9 mouse cellular contexts compared by ENCODE assay signal in genomic region chr6:55950345-55951110, GRCm38 (mm10).
DNase-seq lines count a peak whose midpoint lies in the region; TF ChIP-seq lines count a peak whose summit lies in the region.
"Had no signal": no experiment of that assay in that cellular context is flagged by ENCODE, and none has a peak within 500 bp of the region (broad histone marks: within the 10 kb centered on the region; RNA-seq: fewer than 3 reads in every experiment).

No protein-coding gene starts in this region.

- TF ChIP-seq POLR2A in ES-Bruce4 (IDR thresholded peaks at IDR 0.05; ENCODE audit: insufficient read depth, low read length), result no peak

- H3K27ac ChIP-seq in ES-Bruce4 (ENCODE audit: insufficient read depth, low read length), result no peak overlapping the region
- H3K27ac ChIP-seq: heart, embryonic 15.5 days had no signal

- intact Hi-C loops in heart, postnatal 10 days (cut with DNase I), result loop anchor here (1.0 to 10.0 kb wide), 4 partner anchors 146 to 558 kb away; no protein-coding TSS in a partner anchor

- peak; percentile 61 for TF ChIP-seq CTCF in ES-Bruce4 (IDR thresholded peaks at IDR 0.05; ENCODE audit: low read depth, low read length)

- no peaks in the 10 kb centered on the region for H3K27me3 ChIP-seq in ES-Bruce4 (ENCODE audit: control insufficient read depth, insufficient read depth, low read length, poor library complexity, severe bottlenecking)
- H3K27me3 ChIP-seq: heart, embryonic 15.5 days had no signal

- H3K4me3 ChIP-seq in ES-Bruce4 (ENCODE audit: low read depth, low read length), result no peak overlapping the region
- H3K4me3 ChIP-seq: heart, embryonic 15.5 days had no signal

- no peaks in the 10 kb centered on the region for H3K4me1 ChIP-seq in ES-Bruce4 (ENCODE audit: control insufficient read depth, insufficient read depth, low read length)
- H3K4me1 ChIP-seq: heart, embryonic 15.5 days had no signal

- no peak for TF ChIP-seq EP300 in ES-Bruce4 (IDR thresholded peaks at IDR 0.05; ENCODE audit: insufficient read depth, low read depth, low read length)

- DNase-seq in adrenal gland, adult 8-10 months, result peak; percentile 23
- peak; percentile 54 for DNase-seq in embryo, embryonic 11.5 days (ENCODE audit: low read depth, low spot score)
- DNase-seq in heart, postnatal 10 days, result peak; percentile 73 to 78
- peak; percentile 60 to 64 for DNase-seq in kidney, postnatal 4 days
- DNase-seq in lung, adult 18-20 months, result peak; percentile 20 to 40
- peak; percentile 59 for DNase-seq in ovary, postnatal 14 days (ENCODE audit: low spot score)
- DNase-seq in spleen, postnatal 36 days (ENCODE audit: low spot score in 2 of 2), result no peak

- H3K9ac ChIP-seq in ES-Bruce4 (ENCODE audit: low read depth, poor library complexity, severe bottlenecking), result no peak overlapping the region
- H3K9ac ChIP-seq: heart, embryonic 15.5 days had no signal

- no peaks in the 10 kb centered on the region for H3K9me3 ChIP-seq in ES-Bruce4 (replicated peaks; ENCODE audit: control insufficient read depth, insufficient read depth, low read length, poor library complexity, severe bottlenecking)
- H3K9me3 ChIP-seq: heart, embryonic 15.5 days had no signal

- no peaks in the 10 kb centered on the region for H3K36me3 ChIP-seq in ES-Bruce4 (ENCODE audit: control insufficient read depth, insufficient read depth, low read length, poor library complexity, severe bottlenecking)
- H3K36me3 ChIP-seq: heart, embryonic 15.5 days had no signal

Comparison
In these comparisons a context has a peak if more than half of its experiments do, and no peak if none do; other contexts are left out.
1. DNase-seq: peak in adrenal gland, adult 8-10 months (single experiment), embryo, embryonic 11.5 days (single experiment), heart, postnatal 10 days (2 of 2), kidney, postnatal 4 days (2 of 2), lung, adult 18-20 months (2 of 2) and ovary, postnatal 14 days (single experiment); none in spleen, postnatal 36 days (0 of 2).